Mouse (Mus musculus) ovary, postnatal 10 days (tissue): ENCODE measurements around the gene Kcnk18.

Experiments
- DNase-seq: peaks from one replicate; pipeline ENCODE4 v3.0.0; 2022; ENCODE audit warnings: low spot score

The Kcnk18 gene

DNA sequence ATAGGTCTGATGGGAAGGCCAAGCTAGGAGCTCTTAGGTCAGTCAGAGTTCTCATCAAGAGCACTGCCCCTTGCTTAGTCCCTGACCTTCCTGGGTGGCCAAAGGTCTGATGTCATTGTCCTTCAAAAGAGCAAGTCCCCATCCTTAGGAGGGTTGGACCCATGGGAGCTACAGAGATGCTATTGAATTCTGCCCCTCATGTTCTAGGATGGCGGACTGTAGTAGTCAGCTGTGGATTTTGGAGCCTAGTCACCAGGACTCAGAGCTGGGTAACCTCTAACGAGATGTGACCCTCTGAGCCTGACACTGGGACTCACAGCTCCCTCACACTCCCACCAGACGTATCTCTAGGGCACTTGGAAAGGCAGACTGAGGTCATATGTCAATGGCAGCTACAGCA, 9.4 kb downstream of the Kcnk18 start:
- no peak for DNase-seq

DNA sequence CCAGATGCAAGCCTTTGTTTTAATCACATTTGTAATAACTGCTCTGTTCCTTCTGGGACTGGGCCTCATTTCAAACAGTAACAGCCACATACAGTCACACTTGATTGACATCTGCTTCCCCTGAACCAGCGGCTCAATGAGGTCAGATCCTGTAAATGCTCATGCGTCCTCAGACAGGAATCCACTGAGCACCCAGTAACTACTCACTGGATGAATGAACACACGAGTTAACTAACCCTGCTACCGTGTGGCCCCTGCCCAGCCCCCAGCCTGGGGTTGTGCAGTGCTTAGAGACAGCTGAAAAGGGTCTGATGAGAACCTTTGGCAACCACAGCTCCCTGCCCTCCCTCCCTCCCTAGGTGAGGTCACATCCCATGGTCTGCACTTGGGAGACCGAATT, 13.8 kb downstream of the Kcnk18 start:
- DNase-seq: no peak

DNA sequence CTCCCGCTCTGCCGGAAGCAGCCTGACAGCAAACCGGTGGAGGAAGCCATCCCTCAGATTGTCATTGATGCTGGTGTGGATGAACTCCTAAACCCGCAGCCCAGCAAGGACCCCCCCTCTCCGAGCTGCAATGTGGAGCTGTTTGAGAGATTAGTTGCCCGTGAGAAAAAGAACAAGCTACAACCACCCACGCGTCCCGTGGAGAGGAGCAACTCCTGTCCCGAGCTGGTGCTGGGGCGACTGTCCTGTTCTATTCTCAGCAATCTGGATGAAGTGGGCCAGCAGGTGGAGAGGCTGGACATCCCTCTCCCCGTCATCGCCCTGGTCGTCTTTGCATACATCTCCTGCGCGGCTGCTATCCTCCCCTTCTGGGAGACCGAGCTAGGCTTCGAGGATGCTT, 16.0 kb downstream of the Kcnk18 start:
- DNase-seq: no peak

DNA sequence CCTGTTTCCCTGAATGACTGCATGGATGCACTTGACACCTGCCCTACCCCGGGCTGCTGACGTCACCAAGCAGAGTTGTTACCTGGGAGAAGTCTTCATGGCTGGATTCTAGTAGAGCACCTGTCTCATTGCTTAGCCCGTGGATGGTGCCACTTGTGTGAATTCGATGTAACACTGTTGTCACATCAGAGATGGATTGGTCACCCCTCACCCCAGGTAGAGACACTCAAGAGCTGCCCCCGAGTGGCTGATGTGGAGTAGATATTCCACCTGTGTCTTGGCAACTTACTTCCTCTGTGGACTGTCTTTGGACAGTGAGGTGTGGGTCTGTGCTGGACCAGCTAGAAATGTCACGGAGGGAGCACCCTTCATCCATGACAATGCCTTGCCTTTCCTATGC, 17.0 kb downstream of the Kcnk18 start:
- DNase-seq: no peak

DNA sequence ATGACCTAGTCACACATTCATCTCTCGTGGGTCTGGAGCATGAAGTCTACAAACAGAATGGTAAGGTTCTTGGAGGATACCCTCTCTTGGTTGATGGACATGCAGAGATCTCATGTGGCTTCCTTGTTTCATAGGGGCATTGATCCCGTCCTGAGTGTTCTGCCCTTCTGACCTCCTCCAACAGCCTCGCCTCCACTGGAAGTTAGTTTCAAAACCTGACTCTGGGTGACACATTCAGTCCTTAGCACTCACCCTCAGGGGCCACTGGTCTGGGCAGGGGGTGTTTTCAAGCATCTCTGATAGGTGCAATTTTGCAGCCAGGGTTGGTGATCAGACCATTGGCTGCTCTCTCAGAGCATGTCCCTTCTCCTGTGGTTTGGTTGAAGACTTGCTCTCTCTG, 19.6 kb downstream of the Kcnk18 start:
- DNase-seq: no peak

DNA sequence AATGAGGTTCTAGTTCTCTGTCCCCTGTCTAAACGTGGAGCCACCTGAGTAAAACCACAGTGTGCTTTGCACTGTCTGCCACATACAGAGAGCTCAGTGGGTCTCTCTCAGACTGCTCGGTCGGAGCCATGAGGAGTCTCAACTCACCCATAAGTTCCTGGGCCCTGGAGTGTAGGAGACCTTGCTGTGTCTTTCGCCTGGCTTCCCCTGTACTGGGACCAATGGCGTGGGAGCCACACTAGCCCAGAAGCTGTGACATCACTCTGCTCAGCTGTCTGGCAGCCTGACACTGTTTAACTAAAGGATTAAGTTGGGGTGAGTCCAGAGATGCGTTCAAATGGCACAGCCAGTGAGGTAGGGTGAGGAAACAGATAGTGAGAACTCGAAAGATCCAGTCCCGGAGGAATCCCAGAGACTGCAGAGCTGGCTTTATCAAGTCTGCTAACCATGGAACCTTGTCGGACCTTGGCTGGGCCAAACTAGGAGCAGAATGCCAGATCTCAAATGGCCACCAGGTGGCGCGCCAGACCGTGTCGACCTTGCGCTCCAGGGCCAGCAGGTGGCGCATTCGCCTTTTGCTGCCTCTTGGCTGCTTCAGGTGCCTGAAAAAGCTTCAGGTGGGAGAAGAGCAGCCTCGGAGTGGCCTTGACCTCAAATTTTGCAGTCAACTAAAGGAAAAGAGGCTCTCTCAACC, 20.3 kb downstream of the Kcnk18 start:
- peak; percentile 85 for DNase-seq

DNA sequence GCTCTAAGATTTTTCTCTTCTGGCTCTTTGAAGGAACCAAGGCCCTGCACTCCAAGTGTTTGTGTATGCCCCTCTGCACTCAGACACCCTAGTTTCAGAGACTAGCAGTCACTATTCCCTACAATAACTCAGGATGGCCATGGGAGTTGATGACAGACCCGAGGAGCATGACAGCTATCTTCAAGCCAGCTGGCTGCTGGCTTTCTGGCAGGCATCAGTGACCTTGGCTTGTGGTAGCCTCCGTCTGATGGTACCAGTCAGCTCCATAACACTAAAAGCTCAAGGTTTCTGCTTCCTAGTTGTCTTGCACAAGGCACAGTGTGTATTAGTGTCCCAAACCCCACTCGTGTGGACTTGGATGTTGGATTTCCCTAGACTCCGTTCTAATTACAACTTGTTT, 23.0 kb downstream of the Kcnk18 start:
- no peak for DNase-seq

DNA sequence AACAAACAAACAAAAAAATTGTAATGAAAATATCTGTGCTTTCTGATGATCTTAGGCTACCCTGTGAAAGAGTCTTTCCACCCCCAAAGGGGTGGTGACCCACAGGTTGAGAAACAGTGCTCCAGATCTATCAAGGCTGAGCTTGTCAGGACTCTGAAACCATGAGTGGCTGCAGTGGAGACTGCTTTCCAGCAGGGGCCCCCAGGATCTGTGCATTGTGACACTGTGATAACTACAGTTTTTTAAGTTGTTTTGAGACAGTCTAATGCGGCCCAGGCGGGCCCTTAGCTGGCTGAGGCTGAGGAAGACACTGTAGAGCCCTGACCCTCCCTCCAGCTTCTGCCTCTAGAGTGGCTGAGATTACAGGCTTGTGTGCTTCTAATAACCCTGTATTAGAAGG, 24.0 kb downstream of the Kcnk18 start:
- no peak for DNase-seq

DNA sequence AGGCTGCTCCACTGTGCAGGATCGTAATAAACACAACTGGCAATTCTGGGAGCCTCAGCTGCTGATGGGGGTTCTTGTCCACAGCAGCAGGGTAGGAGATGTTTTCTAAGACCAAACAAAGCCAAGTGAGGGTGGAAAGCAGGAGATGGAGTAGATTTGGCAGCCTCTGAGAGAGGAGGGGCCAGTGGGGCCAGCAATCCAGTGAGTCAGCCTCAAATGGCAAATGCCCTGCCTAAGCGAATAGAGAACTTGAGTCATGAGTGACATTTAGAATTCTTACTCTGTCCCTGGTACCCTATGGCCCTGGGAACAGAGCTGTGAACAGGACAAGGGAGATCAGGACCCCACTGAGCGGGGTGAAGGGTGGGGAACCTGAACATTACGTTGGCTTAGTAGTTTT, 29.1 kb downstream of the Kcnk18 start:
- no peak for DNase-seq

DNA sequence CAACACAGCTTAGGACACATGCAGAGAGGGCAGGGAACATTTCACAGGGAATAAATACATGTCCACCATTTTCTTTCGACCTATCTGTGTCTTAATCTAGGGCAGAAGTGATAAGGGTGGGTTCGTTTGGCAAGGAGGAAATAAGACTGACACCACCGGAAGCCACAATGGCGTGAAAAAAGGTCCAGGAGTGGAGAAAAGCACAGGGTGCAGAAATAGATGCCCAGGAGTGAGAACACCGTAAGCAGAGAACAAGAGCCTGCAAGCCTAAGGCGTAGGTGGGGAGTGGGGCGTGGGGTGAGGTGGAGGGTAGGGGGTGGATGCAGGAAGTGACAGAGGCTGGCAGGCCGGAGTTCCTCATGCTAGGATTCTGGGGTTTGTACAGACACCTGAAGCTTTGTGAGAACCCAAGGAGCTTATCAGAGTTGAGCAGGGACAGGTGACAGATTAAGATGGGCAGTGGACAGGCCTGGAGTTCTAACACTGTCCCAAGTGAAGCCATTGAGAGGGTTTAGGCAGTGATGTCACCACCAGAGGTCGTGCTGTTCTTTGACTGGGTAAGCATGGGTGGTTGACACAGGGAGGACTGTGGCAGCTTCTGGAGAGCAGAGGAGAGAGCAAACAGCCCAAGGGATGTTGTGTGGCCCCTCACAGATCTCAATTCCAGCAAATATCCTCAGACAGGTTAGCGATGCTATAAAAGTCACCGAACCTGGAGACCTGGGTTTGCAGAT, 29.7 kb downstream of the Kcnk18 start:
- DNase-seq: no peak

DNA sequence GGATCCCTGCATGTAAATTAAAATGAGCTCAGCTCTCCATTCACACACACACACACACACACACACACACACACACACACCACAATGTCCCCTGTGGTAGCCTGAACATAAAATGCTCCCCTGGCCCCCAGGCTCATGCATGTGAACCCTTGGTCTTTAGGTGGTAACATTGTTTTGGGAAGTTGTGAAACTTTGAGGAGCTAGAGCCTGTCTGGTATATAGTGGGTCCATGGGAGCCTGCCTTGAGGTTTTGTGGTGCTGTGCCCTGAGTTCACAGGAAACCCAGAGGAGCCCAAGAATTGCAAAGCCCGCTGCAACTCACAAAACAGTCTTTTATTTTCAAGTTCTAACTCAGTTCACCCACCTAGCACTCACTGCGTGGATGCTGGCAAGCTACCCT, 33.6 kb downstream of the Kcnk18 start:
- DNase-seq: no peak

DNA sequence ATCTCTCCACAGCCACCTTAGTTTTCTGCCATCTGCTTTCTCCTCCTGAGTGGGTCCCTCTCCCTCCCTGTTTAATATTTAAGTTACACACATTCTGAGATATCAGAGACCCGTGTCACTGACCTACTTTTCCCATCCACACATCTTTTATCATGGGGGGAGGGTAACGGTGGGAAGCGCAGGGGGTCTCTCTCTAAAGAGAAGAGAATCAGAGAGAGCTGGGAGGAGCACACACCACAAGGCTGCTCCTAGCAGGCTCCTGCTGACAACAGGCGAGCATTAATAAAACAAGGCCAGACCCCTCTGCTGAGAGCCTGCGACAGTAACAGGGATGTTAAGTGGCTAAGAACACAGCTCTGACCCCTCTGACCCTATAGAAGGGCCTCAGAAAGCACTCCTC, 40.6 kb downstream of the Kcnk18 start:
- no peak for DNase-seq

DNA sequence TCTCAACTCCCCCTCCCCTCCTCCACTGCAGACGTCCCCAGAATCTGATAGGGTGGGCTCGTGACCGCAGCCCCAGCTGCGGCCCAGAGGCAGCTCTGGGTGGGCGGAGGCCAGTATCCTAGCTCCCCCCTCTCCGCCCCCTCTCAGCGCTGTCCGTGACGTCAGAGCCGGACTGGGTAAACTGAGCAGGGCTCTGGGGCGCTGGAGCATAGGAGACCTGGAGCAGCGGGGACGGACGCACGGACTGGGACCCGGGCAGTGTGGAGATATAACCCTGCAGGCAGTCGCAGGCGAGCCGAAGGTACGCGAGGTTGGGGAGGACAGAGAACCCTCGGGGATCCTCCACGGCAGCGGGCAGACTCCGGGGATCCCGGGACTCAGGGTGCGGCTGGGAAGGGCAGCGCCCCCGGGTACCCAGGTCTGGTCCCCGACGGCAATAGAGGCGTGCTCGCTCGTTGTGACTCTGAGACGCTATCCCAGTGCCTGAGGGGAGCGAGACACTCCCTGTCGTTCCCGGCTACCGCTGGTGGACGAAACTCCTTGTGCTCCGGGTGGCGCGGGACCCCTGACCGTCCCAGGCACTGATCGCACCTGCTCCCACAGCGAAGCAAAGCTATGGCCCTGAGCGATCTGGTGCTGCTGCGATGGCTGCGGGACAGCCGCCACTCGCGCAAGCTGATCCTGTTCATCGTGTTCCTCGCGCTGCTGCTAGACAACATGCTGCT, 41.9 kb downstream of the Kcnk18 start, which contains the start of gene Slc18a2:
Slc18a2 (plus strand) TSS at position 179 of the 725 bp plus-strand sequence.
- no peak for DNase-seq

DNA sequence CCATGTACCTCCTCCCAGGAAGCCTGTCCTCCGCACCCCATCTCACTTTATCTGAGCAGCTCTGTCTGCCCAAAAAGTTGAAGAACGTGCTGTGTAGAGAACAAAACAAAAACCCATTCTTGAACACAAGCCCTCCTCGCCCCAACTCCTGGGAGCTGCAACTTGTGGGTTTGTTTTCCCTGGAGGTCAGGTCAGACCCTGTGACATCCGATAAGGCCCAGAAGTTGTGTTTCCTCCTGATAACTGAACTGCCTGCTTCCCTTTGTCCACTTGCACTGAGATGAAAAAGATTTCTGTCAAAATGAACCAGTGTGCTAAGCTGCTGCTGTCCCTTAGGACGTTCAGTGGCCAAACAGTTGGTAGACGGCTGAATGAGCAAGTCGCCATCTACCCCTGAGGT, 42.6 kb downstream of the Kcnk18 start:
- DNase-seq: no peak

DNA sequence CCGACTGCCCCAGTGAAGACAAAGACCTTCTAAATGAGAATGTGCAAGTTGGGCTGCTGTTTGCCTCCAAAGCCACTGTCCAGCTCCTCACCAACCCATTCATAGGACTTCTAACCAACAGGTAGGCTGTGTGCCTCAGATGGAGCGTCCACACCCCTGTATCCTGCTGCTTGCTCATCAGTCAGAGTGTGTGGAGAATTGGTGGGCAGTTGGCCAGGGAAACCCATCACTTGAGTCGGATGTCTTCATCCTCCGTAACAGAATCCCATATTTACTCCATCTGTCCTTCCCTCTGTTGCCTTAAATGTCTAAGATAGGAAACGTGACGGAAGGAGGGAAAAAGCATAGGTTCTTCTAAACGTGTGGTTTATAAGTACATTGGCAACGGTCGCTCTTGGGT, 44.2 kb downstream of the Kcnk18 start:
- no peak for DNase-seq

DNA sequence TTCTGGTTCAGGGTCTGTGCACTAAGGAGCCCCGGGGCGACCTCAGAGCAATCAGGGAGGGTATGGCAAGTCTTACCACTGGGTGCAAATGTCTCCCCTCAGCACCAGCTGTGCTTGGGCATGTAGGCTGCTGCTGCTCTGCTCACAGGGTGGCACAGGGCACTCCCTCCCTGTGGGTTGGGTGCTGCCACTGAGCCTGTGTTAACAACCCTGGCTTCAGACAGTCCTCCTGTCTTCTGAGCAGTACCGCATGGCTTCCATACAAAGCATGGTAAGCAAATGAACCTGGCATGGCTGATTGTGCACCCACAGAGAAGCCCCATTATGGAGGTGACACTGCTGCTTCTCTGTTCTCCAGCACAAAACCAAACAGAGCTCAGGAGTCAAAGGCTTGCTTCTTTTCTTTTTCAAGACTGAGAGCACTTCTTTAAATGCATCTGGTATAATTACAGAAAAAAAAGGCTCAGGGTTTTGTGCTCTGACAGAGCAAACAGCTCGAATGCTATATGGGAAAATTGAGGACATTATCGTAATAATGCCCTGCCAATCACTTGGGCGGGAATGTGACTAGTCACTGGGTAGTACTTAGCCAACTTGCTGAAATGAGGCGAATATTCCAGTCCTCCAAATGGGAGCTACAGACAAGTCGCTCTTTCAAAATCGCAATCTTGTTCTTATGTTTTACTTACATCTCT, 46.0 kb downstream of the Kcnk18 start:
- no peak for DNase-seq

DNA sequence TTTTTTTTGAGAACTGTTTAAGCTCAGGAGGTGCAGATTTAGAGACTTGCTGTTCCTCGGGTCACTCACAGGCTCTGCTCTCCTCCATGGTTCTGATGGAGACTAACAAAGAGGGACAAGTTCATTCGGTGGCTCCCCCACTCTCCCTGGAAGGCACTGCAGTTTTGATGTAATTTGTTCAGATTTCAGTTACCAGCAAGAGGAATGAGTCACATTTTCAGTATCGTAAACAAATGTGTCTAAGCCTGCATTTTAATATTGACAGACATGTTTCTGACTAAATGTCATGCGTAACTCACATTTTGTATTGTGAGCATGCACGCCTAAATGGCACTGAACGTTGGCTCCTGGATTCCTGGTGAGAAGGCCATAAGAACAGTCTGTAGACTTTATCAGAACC, 46.9 kb downstream of the Kcnk18 start:
- DNase-seq: no peak

DNA sequence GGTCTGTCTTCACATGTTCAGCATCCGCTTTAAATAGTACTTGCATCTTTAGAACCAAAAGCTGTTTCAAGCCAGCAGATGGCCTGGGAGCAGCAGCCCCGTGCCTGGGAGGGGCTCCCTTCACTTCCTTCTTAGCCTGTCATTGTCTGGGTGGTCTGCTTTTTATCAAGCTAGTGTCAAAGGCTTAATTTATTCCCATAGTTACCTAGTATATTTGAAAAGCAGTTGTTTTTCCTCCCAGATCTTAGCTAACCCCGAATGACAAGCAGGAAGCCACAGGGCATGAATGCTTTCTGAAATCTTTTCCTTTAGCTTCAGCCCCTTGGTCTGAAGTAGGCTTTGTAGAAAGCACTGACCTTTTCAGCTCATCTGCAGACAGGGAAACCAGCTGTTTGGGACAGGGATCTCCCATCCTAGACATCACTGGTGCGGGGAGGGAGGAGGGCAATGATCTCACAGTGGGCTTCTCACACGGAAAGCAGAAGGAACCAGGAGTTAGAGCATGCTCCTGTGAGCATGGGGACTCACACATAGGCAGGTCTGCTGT, 48.5 kb downstream of the Kcnk18 start:
- DNase-seq: no peak

DNA sequence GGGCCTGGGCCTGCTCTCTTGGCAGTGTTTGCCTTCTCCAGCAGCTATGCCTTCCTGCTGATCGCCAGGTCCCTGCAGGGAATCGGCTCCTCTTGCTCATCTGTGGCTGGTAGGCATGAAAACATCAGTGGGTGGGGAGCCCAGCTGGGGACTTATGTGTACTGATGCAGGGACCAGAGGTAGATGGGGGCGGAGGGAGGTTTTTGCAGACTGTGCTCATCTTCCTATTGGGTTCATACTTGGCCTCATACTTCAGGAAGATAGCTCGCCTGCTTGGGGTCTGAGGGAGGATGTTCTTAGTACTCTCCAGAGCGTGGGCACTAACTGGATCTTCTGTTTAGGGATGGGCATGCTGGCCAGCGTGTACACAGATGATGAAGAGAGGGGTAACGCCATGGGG, 54.2 kb downstream of the Kcnk18 start:
- DNase-seq: no peak

DNA sequence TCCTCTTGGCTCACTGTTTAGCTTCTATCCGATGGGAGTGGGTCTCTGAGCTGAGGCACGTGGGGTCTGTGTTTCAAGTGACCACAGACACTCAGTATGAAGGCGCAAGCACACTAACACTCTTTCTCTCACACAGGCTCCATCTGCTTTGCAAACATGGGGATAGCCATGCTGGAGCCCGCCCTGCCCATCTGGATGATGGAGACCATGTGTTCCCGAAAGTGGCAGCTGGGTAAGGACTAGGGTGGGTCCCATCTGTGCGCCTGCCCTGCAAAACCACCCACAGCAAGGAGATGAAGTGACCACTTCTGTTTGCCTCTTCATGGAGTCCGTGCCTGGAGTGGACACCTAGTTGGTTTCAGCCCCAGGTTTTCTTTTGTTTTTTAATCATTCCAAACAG, 57.3 kb downstream of the Kcnk18 start:
- no peak for DNase-seq

DNA sequence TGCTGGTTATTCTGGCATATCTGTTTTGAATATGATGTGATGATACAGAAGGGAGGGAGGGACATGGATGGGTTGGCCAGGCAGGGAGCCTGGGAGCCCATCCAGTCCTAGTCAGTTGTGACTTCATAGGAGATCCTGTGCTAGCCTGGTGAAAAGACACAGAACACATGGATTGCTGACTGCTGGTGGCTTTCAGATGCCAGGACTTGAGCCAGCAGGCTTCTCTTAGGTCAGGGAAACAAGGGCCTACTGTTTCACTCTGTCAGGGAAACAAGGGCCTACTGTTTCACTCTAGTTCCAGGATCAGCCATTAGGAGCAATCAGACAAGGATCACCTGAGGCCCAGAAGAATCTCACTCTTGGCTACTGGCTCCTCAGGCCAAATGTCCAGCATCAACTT, 61.8 kb downstream of the Kcnk18 start:
- no peak for DNase-seq

DNA sequence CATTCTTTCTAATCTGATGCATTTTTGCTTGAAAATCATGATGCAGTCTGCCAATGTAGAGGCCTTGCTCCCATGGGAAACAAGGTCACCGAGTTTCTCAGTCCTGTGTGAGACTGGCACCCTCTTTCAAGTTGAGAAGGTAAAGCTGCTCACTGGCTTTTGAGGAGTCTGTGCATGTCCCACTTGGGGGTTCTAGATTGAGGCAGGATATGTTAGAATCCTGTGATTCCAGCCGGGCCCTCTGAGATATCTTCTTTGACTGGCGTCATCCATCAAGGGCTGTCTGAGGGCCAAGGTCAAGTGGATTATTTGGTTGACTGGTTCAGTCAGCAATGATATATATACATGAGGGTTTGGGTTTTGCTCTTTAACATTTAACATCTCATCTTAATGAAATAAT, 63.0 kb downstream of the Kcnk18 start:
- DNase-seq: no peak
